Comparison of ENCODE assay signal across 8 mouse cellular contexts in genomic region chr15:82266356-82266755, GRCm38 (mm10). TPM values are rescaled to one million over a fixed set of nuclear protein-coding genes. Genes with fewer than 3 reads are reported as not detected.
DNase-seq lines count a peak whose midpoint lies in the region; ATAC-seq and TF ChIP-seq lines count a peak whose summit lies in the region.

No protein-coding gene starts in this region.

- no peak for TF ChIP-seq POLR2A in bone marrow macrophage, adult 2 months (IDR thresholded peaks at IDR 0.05; ENCODE audit: borderline replicate concordance, low read depth, low read length)

- H3K27ac ChIP-seq in bone marrow macrophage, adult 2 months (ENCODE audit: insufficient read depth, low read depth, low read length) = no peak overlapping the region

- peak; percentile 97 for TF ChIP-seq CTCF in bone marrow macrophage, adult 2 months (IDR thresholded peaks at IDR 0.05; ENCODE audit: low read depth, low read length)

- DNase-seq in cerebellum, adult 11 months = peak; percentile 65
- DNase-seq in cerebellum, adult 11-12 months = no peak
- peak; percentile 37 for DNase-seq in 416B (ENCODE audit: low read depth)
- DNase-seq in kidney, postnatal 36 days = peak; percentile 37 to 82
- peak; percentile 25 to 33 for DNase-seq in spleen, postnatal 36 days (ENCODE audit: low spot score in 2 of 2)

- H3K4me1 ChIP-seq in bone marrow macrophage, adult 2 months (ENCODE audit: control insufficient read depth, insufficient read depth, low read length) = no peaks in the 10 kb centered on the region

- peak; percentile 71; the same call in 1 of the 2 replicates for ATAC-seq in erythroid progenitor cell, adult 5-6 weeks (replicated peaks; ENCODE audit: low FRiP score, poor library complexity, severe bottlenecking)
- ATAC-seq in megakaryocyte-erythroid progenitor cell, adult 5-6 weeks (replicated peaks; ENCODE audit: low FRiP score, low TSS enrichment, poor library complexity, severe bottlenecking) = peak; percentile 68

- no peak overlapping the region for H3K4me3 ChIP-seq in bone marrow macrophage, adult 2 months (ENCODE audit: insufficient read depth, low read length)

RNA-seq across cellular contexts. Expression of gene Sept3, which starts 8.3 kb away (rescaled TPM):
- polyA plus RNA-seq in bone marrow macrophage, adult 2 months (2012; ENCODE audit: insufficient read depth, insufficient read length, missing spikeins) = not detected in 2 replicates
- not detected in 2 replicates for total RNA-seq in erythroid progenitor cell, adult 5-6 weeks (2015; ENCODE audit: low replicate concordance)
- not detected in 2 replicates for total RNA-seq in erythroid progenitor cell, adult 5-6 weeks (2017; ENCODE audit: low replicate concordance)
- total RNA-seq in megakaryocyte-erythroid progenitor cell, adult 5-6 weeks (2014; fragmentation: Nextera tagmentation) = not detected in 2 replicates
- 0.27 and 1.4 TPM in 2 replicates for total RNA-seq in megakaryocyte-erythroid progenitor cell, adult 5-6 weeks (2017)

RNA-seq across cellular contexts. Expression of gene 1500009C09Rik, which starts 14.2 kb away (rescaled TPM):
- not detected in 2 replicates for polyA plus RNA-seq in bone marrow macrophage, adult 2 months (2012; ENCODE audit: insufficient read depth, insufficient read length, missing spikeins)
- not detected in 2 replicates for total RNA-seq in erythroid progenitor cell, adult 5-6 weeks (2015; ENCODE audit: low replicate concordance)
- total RNA-seq in erythroid progenitor cell, adult 5-6 weeks (2017; ENCODE audit: low replicate concordance) = not detected in 2 replicates
- total RNA-seq in megakaryocyte-erythroid progenitor cell, adult 5-6 weeks (2014; fragmentation: Nextera tagmentation) = not detected in 2 replicates
- total RNA-seq in megakaryocyte-erythroid progenitor cell, adult 5-6 weeks (2017) = not detected in 2 replicates

RNA-seq across cellular contexts. Expression of gene Cenpm, which starts 21.8 kb away (rescaled TPM):
- 10.2 and 10.7 TPM in 2 replicates for polyA plus RNA-seq in bone marrow macrophage, adult 2 months (2012; ENCODE audit: insufficient read depth, insufficient read length, missing spikeins)
- total RNA-seq in erythroid progenitor cell, adult 5-6 weeks (2015; ENCODE audit: low replicate concordance) = 50.7 and 56.2 TPM in 2 replicates
- total RNA-seq in erythroid progenitor cell, adult 5-6 weeks (2017; ENCODE audit: low replicate concordance) = 11.6 and 36.7 TPM in 2 replicates
- 20.7 and 53.8 TPM in 2 replicates for total RNA-seq in megakaryocyte-erythroid progenitor cell, adult 5-6 weeks (2014; fragmentation: Nextera tagmentation)
- total RNA-seq in megakaryocyte-erythroid progenitor cell, adult 5-6 weeks (2017) = 19.0 and 23.2 TPM in 2 replicates

RNA-seq across cellular contexts. Expression of gene Wbp2nl, which starts 32.4 kb away (rescaled TPM):
- polyA plus RNA-seq in bone marrow macrophage, adult 2 months (2012; ENCODE audit: insufficient read depth, insufficient read length, missing spikeins) = not detected in 2 replicates
- not detected in 2 replicates for total RNA-seq in erythroid progenitor cell, adult 5-6 weeks (2015; ENCODE audit: low replicate concordance)
- not detected in 2 replicates for total RNA-seq in erythroid progenitor cell, adult 5-6 weeks (2017; ENCODE audit: low replicate concordance)
- 0.77 TPM in 1 of 2 replicates, not detected in the other for total RNA-seq in megakaryocyte-erythroid progenitor cell, adult 5-6 weeks (2014; fragmentation: Nextera tagmentation)
- total RNA-seq in megakaryocyte-erythroid progenitor cell, adult 5-6 weeks (2017) = not detected in 2 replicates

RNA-seq across cellular contexts. Expression of gene Tnfrsf13c, which starts 42.2 kb away (rescaled TPM):
- polyA plus RNA-seq in bone marrow macrophage, adult 2 months (2012; ENCODE audit: insufficient read depth, insufficient read length, missing spikeins) = not detected in 2 replicates
- 13.4 and 15.5 TPM in 2 replicates for total RNA-seq in erythroid progenitor cell, adult 5-6 weeks (2015; ENCODE audit: low replicate concordance)
- 6.7 and 11.9 TPM in 2 replicates for total RNA-seq in erythroid progenitor cell, adult 5-6 weeks (2017; ENCODE audit: low replicate concordance)
- 0.49 and 1.2 TPM in 2 replicates for total RNA-seq in megakaryocyte-erythroid progenitor cell, adult 5-6 weeks (2014; fragmentation: Nextera tagmentation)
- total RNA-seq in megakaryocyte-erythroid progenitor cell, adult 5-6 weeks (2017) = 0.46 and 0.75 TPM in 2 replicates
